Mouse (Mus musculus) frontal cortex, postnatal 36 days (tissue): ENCODE data around the gene Cfap74.

Experiments
- DNase-seq, 2 experiments: peaks; one replicate each; pipeline ENCODE4 v3.0.0; 2022; ENCODE audit warnings: low spot score in 2 of 2

The Cfap74 gene

GRCm38 (mm10) chr4:155497963-155498362, 89.0 kb downstream of the Cfap74 start:
- DNase-seq = no peak

- no peak for DNase-seq
Observed at GRCm38 (mm10) chr4:155501126-155501525, 92.1 kb downstream of the Cfap74 start.

- DNase-seq = no peak
Observed at GRCm38 (mm10) chr4:155505067-155505466, 96.1 kb downstream of the Cfap74 start.

- no peak for DNase-seq
Observed at GRCm38 (mm10) chr4:155505671-155506295, 96.8 kb downstream of the Cfap74 start.

- no peak for DNase-seq
Observed at GRCm38 (mm10) chr4:155508614-155509013, 99.6 kb downstream of the Cfap74 start.

- DNase-seq = no peak
Observed at GRCm38 (mm10) chr4:155510981-155511380, 102.0 kb downstream of the Cfap74 start.

GRCm38 (mm10) chr4:155514810-155515209, 105.8 kb downstream of the Cfap74 start:
- DNase-seq = no peak
